Mouse (Mus musculus) layer of hippocampus, postnatal 14 days (tissue): ENCODE data around the gene Ide. TPM values are rescaled to one million over a fixed set of nuclear protein-coding genes. Genes with fewer than 3 reads are reported as not detected.
A peak's percentile ranks its signal among the peaks of the same experiment; 100 is the strongest.

Experiments
- DNase-seq, 2 experiments: peaks; one replicate each; pipeline ENCODE4 v3.0.0; 2021 to 2022; ENCODE audit warnings: low spot score in 2 of 2, mixed read lengths in 1 of 2
- long read RNA-seq, 2 experiments: library from polyadenylated mRNA; stranded (forward); transcript quantifications; one replicate each; pipeline ENCODE4 v2.0.0; 2021
- total RNA-seq, 2 experiments: library from RNA; stranded (reverse); gene quantifications; 2 replicates each; pipeline ENCODE4 v1.2.3; 2021

Gene Ide
- total RNA-seq = 10 to 100 TPM; 46.1 to 46.4 TPM
- long read RNA-seq, experiment 1, full-length matches to known transcripts = 23 of 27 reads
- long read RNA-seq, experiment 1, partial matches to known transcripts = 4 of 27 reads
- long read RNA-seq, experiment 1, other reads (novel, unspliced or antisense) = 0 of 27 reads
- long read RNA-seq, experiment 2, full-length matches to known transcripts = 28 of 37 reads
- long read RNA-seq, experiment 2, partial matches to known transcripts = 6 of 37 reads
- long read RNA-seq, experiment 2, other reads (novel, unspliced or antisense) = 3 of 37 reads

DNA sequence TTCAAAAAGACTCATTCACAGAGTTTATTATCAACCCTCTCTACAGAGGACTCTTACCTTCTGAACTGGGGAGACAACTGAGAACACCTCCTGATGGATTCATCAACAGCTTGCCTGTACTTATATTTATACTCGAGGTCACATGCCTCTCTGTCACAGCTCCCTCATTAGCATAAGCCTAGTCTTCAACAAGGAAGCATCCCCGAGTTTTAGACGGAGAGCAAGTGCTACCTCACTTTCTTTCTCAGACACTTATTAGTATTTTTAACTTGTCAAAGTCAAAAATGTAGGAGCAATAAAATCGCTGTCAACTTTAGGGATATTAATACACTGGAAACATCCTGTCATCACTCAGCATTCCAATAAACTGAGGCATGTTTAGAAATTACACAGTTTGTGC, at the start of gene Ide:
TSS of gene Ide (minus strand) at position 101 of the 400 bp plus-strand sequence.
- DNase-seq = no peak

GRCm38 (mm10) chr19:37386126-37386525, 48.5 kb upstream of the Ide start:
- DNase-seq = no peak

GRCm38 (mm10) chr19:37378816-37379215, 41.2 kb upstream of the Ide start:
- DNase-seq = no peak

DNA sequence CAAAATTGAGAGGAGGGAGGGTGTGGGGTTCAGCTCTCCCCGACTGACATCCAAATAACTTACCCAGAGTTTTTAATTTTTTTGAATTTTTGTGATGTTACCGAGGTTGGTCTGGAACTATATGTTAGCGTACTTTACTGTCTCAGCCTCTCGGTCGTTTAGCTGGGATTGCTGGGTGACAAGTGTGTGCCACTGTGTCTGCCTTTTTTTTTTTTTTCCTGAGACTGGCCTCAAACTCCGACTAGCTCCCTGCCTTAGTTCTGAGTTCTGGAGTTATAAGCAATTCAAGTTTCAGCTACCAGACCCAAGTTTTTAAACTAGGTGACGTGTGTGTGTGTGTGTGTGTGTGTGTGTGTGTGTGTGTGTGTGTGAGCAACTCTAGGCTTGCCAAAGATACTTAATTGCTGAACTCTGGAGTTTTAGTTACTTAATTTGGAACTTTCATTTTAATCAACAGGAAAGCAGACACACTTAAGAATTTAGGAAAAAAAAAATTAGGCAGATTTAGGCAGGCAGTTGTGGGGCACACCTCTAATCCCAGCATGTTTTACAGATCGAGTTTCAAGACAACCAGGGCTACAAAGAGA, 39.8 kb upstream of the Ide start:
- no peak for DNase-seq

GRCm38 (mm10) chr19:37376841-37377240, 39.2 kb upstream of the Ide start:
- DNase-seq = no peak

DNA sequence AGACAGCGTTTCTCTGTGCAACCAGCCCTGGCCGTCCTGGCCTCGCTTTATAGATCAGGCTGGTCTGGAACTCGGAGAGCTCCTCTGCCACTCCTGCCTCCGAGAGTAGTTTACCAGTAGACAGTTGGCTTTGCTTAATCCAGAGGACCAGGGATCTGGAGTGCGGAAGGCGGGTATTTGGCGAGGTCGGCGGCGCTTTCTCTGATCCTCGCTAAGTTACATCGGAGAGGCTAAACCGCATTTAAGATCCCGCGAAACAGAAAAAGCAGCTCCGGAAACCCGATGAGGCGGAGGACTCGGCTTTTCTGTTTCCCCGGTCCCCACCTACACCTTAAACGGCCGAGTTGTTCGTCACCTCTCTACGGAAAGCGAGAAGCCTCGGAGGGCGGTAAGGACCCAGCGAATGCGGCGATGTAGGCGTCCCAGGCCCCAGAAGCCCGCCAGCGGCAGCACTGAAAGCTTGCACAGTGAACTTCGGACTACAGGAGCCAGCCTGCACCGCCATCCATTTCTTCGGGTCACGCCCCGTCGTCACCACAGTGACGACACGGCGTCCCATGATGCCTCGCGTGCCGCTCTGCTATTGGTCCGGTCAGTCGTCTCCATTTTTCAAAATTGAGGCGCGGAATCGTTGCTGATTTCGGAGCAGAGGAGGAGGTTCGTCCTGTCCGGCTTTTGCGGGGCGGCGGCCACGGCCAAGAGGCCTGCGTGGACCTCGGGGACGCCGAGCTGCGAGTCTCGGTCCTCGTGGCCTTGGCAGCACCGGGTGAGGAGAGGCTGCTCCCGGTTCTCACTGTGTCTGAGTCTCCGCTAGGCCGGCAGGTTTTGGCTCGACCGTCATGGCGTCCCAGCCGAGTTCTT, 38.3 kb upstream of the Ide start, which contains the start of gene Kif11:
TSS of gene Kif11 (plus strand) at position 649 of the 861 bp plus-strand sequence.
- peak; percentile 96 to 97 for DNase-seq

DNA sequence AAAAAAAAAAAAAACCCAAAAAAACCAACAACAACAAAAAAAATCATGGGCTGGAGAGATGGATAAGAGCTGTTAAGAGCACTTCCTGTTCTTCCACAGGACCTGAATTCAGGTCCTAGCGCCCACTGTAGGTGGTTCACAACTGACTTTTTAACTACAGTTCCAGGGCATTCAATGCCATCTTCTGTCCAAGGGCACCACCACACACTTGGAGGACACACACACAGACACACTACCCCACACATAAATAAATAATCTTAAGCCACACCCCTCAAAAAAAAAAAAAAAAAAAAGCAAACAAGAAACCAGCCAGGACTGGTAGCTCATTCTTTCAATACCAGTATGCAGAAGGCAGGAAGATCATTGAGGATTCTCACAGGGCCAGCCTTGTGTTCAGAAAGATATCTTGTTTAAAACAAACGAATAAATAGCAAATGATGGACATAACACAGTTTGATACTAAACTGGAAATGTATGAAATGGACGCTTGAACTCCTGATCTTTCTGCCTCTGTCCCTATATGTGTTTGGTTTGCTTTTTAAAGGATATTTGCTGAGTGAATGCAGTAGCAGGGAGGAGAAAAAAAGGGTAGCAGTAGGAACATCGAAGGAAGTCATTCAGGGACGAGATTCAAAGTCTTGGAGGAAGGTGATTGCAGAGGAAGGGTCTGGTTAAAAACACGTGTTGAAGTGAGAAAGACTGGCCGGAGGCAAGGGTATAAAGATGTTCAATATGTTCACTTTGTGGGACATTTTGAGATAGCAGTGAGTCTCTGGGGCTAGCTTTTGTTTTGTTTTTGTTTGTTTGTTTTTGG, 37.5 kb upstream of the Ide start:
- no peak for DNase-seq

DNA sequence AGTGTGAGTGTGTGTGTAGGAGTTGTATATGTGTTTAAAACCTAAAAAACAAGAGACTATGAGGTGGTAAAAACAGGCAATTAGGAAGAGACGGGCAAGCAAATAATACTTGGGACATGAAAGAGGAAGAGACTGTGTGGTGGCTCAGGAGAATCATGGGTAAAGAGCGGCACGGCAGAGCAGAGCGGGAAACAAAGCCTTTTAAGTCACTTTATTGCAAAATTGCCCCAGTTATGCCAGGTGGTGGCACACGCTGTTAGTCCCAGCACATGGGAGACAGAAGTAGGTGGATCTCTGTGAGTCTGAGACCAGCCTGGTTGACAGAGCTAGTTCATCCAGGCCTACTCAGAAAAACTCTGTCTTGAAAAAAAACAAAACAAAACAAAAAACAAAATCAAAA, 32.7 kb upstream of the Ide start:
- DNase-seq = no peak

DNA sequence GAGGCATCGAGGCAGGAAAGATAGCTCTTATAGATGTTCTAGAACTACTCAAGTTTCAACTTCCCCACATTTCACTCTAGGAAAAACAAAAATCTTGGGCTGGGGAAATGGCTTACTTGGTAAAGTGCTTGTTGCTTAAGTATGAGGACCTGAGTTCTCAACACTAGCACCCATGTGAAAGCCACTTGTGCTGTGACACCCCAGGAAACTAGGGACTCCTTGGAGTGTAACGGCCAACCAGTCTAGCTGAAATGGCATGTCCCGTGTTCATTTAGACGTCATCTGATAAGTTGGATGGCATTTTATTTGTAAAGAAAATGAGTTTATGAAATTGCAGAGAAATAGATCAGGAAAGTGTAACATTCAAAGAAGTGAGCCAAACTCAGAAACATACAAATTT, 32.3 kb upstream of the Ide start:
- no peak for DNase-seq

DNA sequence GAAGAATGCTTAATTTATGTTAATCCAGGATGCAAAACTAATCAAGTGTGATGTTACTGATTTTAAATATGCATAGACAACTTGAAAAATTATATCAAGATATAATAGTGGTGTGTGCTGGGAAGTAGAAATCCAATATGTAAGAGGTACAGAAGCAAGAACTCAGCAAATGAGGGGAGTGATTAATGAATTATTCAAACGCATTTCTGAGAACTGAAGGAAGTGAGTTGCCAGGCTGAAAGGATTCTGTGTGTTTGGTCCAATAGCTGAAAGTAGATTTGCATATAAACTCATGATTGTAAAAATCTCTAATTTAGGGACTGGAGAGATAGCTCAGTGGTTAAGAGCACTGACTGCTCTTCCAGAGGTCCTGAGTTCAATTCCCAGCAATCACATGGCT, 31.3 kb upstream of the Ide start:
- DNase-seq = no peak

- peak; percentile 26 to 68 for DNase-seq
Measured at GRCm38 (mm10) chr19:37363128-37363939, 25.7 kb upstream of the Ide start.

- DNase-seq = no peak
Measured at GRCm38 (mm10) chr19:37362545-37362944, 24.9 kb upstream of the Ide start.

DNA sequence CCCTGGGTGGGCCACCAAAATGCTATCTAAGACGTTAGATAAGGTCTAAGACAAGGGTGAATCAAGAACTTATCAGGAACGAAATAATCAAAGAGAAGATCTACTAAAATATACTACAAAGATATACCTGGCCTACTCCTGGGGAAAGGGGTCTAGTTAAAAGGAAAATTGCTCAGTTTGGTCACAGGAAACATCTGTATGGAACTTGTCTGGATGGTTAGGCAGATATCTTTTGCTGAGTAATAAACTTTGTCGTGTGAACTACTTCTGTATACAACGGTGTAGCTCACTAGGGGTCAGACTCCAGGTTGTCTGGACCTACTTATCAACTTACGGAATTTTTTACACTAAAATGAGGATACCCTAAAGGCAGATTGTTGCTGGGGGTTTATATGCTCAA, 22.4 kb upstream of the Ide start:
- no peak for DNase-seq

DNA sequence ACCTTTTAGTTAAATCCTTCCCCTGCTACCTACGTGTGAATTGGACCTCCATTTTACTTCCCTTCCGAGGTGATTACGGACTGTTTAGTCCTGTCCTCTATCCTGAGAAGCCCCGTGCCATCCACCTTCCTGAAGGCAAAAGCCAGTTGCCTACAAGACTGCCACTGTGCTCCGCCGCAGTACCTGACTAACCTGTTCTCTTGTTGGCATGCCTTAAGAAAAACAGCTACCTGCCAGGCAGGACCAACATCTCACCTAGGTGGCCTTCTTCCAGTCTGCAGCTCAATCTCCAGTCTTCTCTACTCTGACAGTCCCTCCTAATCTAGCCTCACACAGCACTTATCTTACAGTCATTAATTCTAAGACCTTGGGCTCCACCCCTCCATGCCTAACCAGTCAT, 15.7 kb upstream of the Ide start:
- DNase-seq = no peak

DNA sequence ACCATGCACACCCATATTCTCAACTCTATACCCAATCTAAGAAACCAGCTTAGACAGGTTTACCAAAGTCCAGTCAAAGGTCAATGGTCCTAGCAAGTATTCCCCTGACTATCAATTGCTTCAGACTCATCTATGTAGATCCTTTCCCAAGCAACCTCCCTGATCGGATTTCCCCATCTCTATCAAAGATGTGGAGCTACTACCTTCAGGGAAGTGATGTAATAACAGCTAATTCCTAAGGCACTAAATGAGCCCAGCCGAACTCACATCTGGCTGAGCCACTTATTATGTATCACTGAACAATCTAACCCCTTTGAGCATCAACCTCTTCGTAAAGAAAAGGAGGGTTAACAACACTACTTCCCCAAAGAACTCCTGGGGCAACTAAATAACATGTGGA, 15.1 kb upstream of the Ide start:
- no peak for DNase-seq

- DNase-seq = no peak
Measured at GRCm38 (mm10) chr19:37348952-37349351, 11.3 kb upstream of the Ide start.

GRCm38 (mm10) chr19:37348331-37348730, 10.7 kb upstream of the Ide start:
- no peak for DNase-seq

DNA sequence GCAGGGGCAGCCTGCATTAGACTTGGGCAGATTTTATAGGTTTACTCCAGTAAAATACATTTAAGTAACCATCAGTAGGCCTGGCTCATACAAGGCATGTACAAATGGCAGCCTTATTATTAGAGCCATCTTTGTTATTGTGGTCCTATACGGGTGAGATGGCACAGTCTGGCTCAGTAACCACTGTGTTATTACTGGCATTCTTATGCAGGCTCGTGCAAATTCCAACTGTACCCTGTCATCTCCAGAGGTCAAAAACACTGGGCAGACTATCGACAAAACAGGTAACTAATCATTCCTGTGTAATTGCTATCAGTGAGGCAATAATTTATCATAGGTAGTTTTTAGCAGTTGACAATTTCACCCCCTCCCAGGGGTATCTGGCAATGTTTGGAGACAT, 8.6 kb upstream of the Ide start:
- no peak for DNase-seq

- no peak for DNase-seq
Measured at GRCm38 (mm10) chr19:37343899-37344298, 6.2 kb upstream of the Ide start.

GRCm38 (mm10) chr19:37340931-37341330, 3.3 kb upstream of the Ide start:
- DNase-seq = no peak
